Mouse (Mus musculus) cerebellum, adult 2 months (tissue): Measurements from ENCODE around the gene Zfp704. TPM values are rescaled to one million over a fixed set of nuclear protein-coding genes. Genes with fewer than 3 reads are reported as not detected.

Experiments used
- DNase-seq, 2 experiments: peaks; one replicate each; pipeline ENCODE4 v3.0.0; 2021
- H3K27ac ChIP-seq: fragments of 200-500 bp; 2 replicates; pipeline ENCODE4 v1.5.1; 2012; ENCODE audit warnings: low read length, control low read depth, inconsistent platforms; ENCODE audit not compliant: insufficient read depth
- H3K27me3 ChIP-seq: fragments of 200-500 bp; 2 replicates; pipeline ENCODE4 v1.6.1; 2012; ENCODE audit warnings: inconsistent platforms, mild to moderate bottlenecking, low read length, moderate library complexity; ENCODE audit not compliant: control insufficient read depth, insufficient read depth
- H3K4me1 ChIP-seq: fragments of 200-500 bp; 2 replicates; pipeline ENCODE4 v1.6.1; 2011; ENCODE audit warnings: low read length; ENCODE audit not compliant: control insufficient read depth, insufficient read depth
- H3K4me3 ChIP-seq: fragments of 200-500 bp; replicated peaks from 2 replicates; pipeline ENCODE3; 2011; ENCODE audit warnings: mild to moderate bottlenecking, low read depth, low read length, control low read depth; ENCODE audit not compliant: insufficient read depth
- CTCF ChIP-seq: fragments of 200-500 bp; IDR thresholded peaks from 2 replicates; pipeline ENCODE4 v1.5.1; 2011; ENCODE audit warnings: low read depth, mild to moderate bottlenecking, control low read depth, low read length, moderate library complexity, borderline replicate concordance; ENCODE audit not compliant: insufficient read depth
- POLR2A ChIP-seq: fragments of 200-500 bp; IDR thresholded peaks from 2 replicates; pipeline ENCODE4 v1.6.1; 2011; ENCODE audit warnings: low read length, control low read depth, borderline replicate concordance; ENCODE audit not compliant: insufficient read depth
- WGBS: fragments of 180-500 bp; shearing (Covaris S2); methylation state at CpG from one replicate; pipeline ENCODE4 v1.1.7; 2018; 5-methylcytosine and 5-hydroxymethylcytosine counted together
- polyA plus RNA-seq: library from polyadenylated mRNA; depleted of rRNA; stranded (reverse); fragments of >200 nt; gene quantifications from 2 replicates; pipeline ENCODE4 v1.2.3, GENCODE M21; 2012

The Zfp704 gene
- polyA plus RNA-seq, 1 experiment: 13.1 TPM

- peaks cover 4% of the 10 kb centered on the region; the same call in 1 of the 2 replicates for H3K4me1 ChIP-seq
- no peaks in the 10 kb centered on the region for H3K27me3 ChIP-seq
- DNase-seq: no peak
- TF ChIP-seq POLR2A: no peak
- no peak for TF ChIP-seq CTCF
- H3K27ac ChIP-seq: no peak overlapping the region
- 60% methylated on average over 3 of the region's 3 CpGs for WGBS
- H3K4me3 ChIP-seq: no peak overlapping the region
Measured at GRCm38 (mm10) chr3:9432226-9432625, 177.7 kb downstream of the Zfp704 start.

- Histone ChIP-seq H3K27ac (no peak overlapping the region), H3K4me1 (no peaks in the 10 kb centered on the region), H3K4me3 (no peak overlapping the region), H3K27me3 (no peaks in the 10 kb centered on the region)
- DNase-seq: no peak
- WGBS: 83% methylated on average over 3 of the region's 3 CpGs
- TF ChIP-seq POLR2A (no peak), CTCF (no peak)
Measured at GRCm38 (mm10) chr3:9429946-9430345, 179.9 kb downstream of the Zfp704 start.

DNA sequence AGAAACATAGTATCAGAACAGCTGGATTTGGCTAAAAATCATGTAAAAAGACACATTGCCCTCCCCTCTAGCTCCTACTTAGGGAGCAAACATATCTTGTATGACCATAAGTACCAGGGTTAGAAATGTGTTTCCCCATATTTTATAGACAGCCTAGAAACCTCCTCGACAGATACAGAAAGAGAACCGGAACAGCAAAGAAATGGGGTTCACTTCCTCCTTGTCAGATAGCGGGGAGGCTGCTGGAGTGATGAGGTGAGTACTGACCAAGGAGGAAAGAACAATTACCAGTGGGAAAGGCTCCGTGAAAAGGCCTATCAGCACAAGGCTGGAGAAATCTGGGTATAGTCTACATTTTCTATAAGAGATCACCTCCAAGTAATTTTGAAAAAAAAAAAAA is 182.1 kb downstream of the Zfp704 start:
- WGBS: 94% methylated on average over 4 of the region's 4 CpGs
- H3K4me1 ChIP-seq: 0 out of 2 replicates have a peak, but pooled peaks cover 2% of the 10 kb centered on the region
- no peak for TF ChIP-seq POLR2A
- TF ChIP-seq CTCF: no peak
- no peak overlapping the region for H3K27ac ChIP-seq
- DNase-seq: no peak
- no peaks in the 10 kb centered on the region for H3K27me3 ChIP-seq
- H3K4me3 ChIP-seq: no peak overlapping the region

DNA sequence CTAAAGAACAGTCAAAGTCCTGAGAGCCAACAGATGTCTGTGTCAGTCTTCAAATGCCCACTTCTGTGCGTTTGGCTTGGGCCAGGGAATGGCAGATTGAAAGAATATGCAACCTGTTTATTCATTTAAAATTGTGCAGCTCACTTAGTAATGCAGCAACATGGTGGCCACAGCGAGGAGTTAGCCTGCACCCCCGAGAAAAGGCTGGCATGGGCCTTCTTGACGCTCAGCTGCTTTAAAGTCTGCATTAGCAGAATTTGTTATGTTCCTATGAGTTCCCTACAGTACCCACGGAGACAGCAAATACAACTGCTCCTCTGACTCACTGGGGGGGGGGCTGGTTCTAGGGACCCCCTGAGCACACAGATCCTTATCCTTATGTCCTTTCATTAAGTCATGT is 184.2 kb downstream of the Zfp704 start:
- DNase-seq: no peak
- Histone ChIP-seq H3K27ac (no peak overlapping the region), H3K27me3 (no peaks in the 10 kb centered on the region), H3K4me1 (0 out of 2 replicates have a peak, but pooled peaks cover 2% of the 10 kb centered on the region), H3K4me3 (no peak overlapping the region)
- WGBS: 59% methylated on average over 5 of the region's 5 CpGs
- TF ChIP-seq CTCF (no peak), POLR2A (no peak)

GRCm38 (mm10) chr3:9424637-9425036 is 185.2 kb downstream of the Zfp704 start:
- no peak for DNase-seq
- 52% methylated on average over 6 of the region's 6 CpGs for WGBS
- Histone ChIP-seq H3K4me1 (0 out of 2 replicates have a peak, but pooled peaks cover 2% of the 10 kb centered on the region), H3K27ac (no peak overlapping the region), H3K27me3 (no peaks in the 10 kb centered on the region), H3K4me3 (no peak overlapping the region)
- no peak for TF ChIP-seq CTCF
- no peak for TF ChIP-seq POLR2A

DNA sequence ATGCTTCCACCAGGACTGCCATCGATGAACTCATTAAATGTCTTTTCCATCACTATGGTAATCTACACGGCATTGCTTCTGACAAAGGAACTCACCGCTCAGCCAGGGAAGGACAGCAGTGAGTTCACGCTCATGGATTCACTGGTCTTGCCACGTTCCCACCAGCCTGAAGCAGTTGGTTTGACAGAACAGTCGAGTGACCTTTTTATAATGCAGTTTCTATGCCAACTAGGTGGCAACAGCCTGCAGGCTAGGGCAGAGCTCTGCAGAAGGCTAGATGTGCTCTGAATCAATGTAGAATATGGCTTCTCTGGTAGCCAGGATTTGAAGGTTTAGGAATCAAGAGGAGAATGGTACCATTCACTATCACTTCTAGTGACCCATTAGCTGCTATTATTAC is 186.2 kb downstream of the Zfp704 start:
- TF ChIP-seq CTCF (no peak), POLR2A (no peak)
- DNase-seq: no peak

GRCm38 (mm10) chr3:9408896-9409295 is 201.0 kb downstream of the Zfp704 start:
- Histone ChIP-seq H3K4me3 (no peak overlapping the region), H3K4me1 (no peaks in the 10 kb centered on the region), H3K27me3 (no peaks in the 10 kb centered on the region), H3K27ac (no peak overlapping the region)
- TF ChIP-seq POLR2A: no peak
- TF ChIP-seq CTCF: no peak
- WGBS: 85% methylated on average over 4 of the region's 4 CpGs
- no peak for DNase-seq

More for the DNA sequence above, 186.2 kb downstream of the Zfp704 start:
- Histone ChIP-seq H3K27me3 (no peaks in the 10 kb centered on the region), H3K4me1 (0 out of 2 replicates have a peak, but pooled peaks cover 2% of the 10 kb centered on the region), H3K27ac (no peak overlapping the region), H3K4me3 (no peak overlapping the region)
- WGBS: 38% methylated on average over 6 of the region's 6 CpGs

- no peak for DNase-seq
- no peaks in the 10 kb centered on the region for H3K4me1 ChIP-seq
- TF ChIP-seq CTCF (no peak), POLR2A (no peak)
- no peaks in the 10 kb centered on the region for H3K27me3 ChIP-seq
- H3K4me3 ChIP-seq: no peak overlapping the region
- WGBS: 82% methylated on average over 10 of the region's 10 CpGs
- H3K27ac ChIP-seq: no peak overlapping the region
Measured at GRCm38 (mm10) chr3:9407801-9408200, 202.1 kb downstream of the Zfp704 start.

DNA sequence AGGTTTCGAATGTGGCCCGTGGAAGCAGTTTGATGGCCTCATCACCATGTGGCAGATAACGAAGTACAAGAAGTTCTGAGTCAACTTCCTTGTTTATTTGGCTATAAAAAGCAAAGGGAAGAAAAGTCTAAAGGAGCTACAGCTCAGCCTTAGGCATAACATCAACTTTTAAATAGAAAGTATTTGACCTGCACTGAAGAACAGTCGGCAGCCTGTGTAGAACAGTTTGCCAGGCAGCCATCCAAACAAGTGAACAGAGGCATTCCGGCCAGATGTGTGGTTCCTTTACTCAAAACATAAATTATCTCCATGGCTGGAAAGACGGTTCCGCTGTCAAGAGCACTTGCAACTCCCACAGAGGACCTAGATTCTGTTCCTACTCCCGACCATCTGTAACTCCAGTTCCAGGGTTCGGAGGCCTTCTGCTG is 202.8 kb downstream of the Zfp704 start:
- no peaks in the 10 kb centered on the region for H3K27me3 ChIP-seq
- WGBS: 75% methylated on average over 9 of the region's 9 CpGs
- no peak overlapping the region for H3K4me3 ChIP-seq
- H3K4me1 ChIP-seq: no peaks in the 10 kb centered on the region
- DNase-seq: no peak
- H3K27ac ChIP-seq: no peak overlapping the region
- TF ChIP-seq CTCF (no peak), POLR2A (no peak)
